Mouse (Mus musculus) CH12.LX (cell line): ENCODE results near the gene Tpk1.

Experiments used
- IRF4 ChIP-seq: IDR thresholded peaks from 2 replicates; pipeline ENCODE4 v1.6.1; 2014; ENCODE audit warnings: low read depth, mild to moderate bottlenecking, inconsistent platforms, low read length, improper control_type of control experiment
- MEF2A ChIP-seq: IDR thresholded peaks from 2 replicates; pipeline ENCODE4 v1.6.1; 2014; ENCODE audit warnings: low read depth, mild to moderate bottlenecking, inconsistent platforms, low read length, improper control_type of control experiment, borderline replicate concordance
- TBP ChIP-seq: conservative IDR thresholded peaks from 2 replicates; pipeline ENCODE4 v1.6.1; 2011; ENCODE audit warnings: low read depth, low read length, improper control_type of control experiment

DNA sequence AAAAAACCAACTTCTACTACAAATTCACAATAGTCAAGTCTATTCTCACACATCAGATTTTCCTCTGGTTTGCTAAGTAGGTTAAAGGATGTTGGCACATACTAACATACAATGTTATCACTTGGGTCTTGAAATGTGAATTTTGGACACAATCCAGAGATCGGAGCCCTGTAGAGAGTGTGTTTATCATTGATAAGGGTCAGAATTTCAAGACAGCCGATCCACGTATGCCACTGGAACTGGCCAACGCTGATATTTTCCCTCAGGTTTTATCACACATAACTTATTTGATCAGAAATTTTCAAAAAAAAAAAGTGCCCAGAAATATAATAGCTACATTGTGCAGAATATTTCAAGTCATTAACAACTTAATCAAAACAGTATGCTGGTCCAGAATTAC, 7.8 kb downstream of the Tpk1 start:
- TF ChIP-seq IRF4 = no peak
- no peak for TF ChIP-seq MEF2A
- no peak for TF ChIP-seq TBP
